Mouse (Mus musculus): ENCODE results near the gene Ifi27l2b.
"Not testable (repeated sequence)": the region's sequence is repeated elsewhere in the genome, so short reads cannot be mapped to it uniquely, and the experiment has no call there.

The Ifi27l2b gene

DNA sequence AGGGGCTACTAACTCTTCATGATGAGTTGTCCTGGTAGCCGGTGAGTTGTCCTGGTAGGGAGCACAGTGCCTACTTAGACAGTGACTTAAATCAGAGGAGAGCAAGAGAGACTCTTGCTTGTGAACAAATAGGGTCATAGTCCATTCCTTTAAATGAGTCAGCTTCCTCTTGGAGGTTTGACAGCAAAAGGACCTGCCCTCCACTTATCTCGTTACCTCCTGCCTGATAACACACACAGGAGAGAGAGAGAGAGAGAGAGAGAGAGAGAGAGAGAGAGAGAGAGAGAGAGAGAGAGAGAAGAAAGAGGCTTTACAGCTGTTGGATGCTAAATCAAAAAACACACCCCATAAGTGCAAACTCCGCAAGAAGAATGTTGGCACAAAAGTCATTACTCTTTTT, at the start of gene Ifi27l2b:
Gene Ifi27l2b (minus strand): TSS at position 84 of the 400 bp plus-strand sequence.
- no peak for DNase-seq (ENCODE audit: low spot score)

DNA sequence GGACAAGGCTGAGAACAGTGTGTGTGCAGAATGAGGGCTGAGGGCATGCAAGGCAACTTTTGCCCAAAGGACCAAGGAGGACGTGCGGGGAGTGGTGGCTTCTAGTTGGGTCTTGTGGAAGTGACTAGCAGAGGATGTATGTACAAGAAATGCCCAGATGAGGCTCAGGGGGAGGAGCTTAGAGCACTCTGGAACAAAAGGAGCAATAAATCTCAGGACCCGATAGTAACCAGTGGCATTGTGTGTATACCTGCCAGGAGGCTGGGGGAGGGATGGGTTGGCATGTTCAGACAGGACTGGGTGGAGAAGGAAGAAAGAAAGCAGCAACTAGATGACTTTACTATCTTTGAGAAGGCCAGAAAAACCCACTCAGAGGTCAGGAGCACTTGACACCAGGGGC, 47.4 kb upstream of the Ifi27l2b start:
- no peak for DNase-seq (ENCODE audit: low spot score)

DNA sequence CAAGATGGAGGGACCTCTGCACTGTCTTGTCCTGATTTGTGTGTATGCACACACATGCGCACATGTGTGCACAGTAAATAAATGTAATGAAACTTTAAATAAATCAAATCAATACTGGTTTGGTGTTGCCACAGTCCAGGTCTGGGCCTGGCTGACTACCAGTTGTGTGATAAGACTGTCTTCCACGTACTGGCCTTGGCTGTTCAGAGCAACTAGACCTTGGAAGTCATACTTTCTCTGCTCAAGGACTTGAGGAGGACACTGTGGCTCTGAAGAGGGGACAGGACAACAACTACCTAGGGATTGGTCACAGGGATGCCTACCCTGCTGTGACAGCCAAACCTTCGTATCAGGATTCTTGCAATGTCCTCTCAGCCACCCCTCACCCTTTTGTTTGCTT, 46.3 kb upstream of the Ifi27l2b start:
- no peak for DNase-seq (ENCODE audit: low spot score)

DNA sequence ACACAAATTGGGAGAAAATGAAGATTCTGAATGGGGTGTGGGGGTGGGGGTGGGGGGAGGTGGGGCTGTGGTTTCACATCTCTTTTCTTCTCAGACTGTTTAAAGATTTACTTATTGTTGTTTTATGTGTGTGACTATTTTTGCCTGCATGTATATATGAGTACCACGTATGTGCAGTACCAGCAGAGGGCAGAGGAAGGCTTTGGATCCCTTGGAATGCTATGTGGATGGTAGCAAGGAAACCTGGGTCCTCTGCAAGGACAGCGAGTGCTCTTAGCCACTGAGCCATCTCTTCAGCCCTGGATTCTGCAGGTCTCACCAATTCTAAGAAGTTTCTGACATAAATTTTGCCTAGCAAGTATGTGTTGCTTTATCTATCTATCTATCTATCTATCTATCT, 42.2 kb upstream of the Ifi27l2b start:
- no peak for DNase-seq (ENCODE audit: low spot score)

DNA sequence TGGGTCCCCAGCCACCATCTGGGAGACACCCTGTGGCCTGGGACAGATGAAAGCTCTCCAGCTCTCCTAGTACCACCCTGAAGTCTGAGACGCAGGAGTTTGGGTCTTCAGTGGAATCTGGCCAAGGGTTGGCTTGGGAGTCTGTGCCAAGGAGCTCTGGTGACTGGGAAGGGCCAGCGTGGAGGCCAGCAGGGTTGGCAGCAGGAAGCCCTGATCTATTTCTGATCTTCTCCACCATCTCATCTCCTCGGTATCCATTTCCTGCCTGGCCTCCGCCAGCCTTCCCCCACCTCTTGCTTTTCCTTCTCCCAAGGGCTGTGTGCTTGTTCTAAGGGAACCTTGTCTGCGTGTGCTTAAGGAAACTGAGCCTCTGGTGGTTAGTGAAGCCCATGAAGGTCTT, 41.7 kb upstream of the Ifi27l2b start:
- DNase-seq (ENCODE audit: low spot score), result no peak

DNA sequence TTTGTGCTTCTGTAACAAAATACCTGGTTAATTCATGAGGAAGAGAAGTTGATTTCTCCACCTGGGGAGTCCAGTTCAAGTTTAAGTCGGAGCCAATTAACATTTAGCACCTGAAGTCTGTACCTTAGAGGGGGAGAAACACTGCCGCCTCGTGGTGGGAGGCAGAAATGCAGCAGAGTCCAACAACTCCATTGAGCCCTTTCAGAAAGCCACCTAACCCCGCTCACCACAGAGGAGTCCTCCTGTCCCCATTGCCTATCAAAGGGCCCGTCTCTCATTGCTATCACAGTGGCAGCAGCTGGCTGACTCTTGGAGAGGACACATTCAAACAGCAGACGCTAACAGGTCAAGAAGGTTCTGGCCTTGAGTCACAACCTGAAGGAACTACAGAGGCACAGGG, 37.5 kb upstream of the Ifi27l2b start:
- DNase-seq (ENCODE audit: low spot score), result peak; percentile 49

DNA sequence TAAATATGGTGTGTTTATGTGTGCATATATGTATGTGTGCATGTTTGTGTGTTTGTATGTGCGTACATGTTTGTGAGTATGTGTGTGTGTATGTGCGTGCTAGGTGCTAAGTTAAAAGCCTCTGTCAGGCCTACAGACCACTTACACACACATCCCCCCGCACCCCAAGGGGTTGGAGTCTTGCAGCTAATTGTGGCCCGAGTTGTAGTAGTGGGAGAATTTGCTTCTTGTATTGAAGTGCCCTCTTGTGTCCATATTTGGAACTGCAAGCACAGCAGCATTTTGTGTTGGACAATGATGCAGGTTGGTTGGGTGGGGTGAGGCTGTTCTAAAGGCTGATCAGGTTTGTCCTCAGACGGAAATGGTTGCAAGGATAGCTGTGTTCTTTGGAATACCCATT, 35.7 kb upstream of the Ifi27l2b start:
- DNase-seq (ENCODE audit: low spot score), result peak; percentile 85

DNA sequence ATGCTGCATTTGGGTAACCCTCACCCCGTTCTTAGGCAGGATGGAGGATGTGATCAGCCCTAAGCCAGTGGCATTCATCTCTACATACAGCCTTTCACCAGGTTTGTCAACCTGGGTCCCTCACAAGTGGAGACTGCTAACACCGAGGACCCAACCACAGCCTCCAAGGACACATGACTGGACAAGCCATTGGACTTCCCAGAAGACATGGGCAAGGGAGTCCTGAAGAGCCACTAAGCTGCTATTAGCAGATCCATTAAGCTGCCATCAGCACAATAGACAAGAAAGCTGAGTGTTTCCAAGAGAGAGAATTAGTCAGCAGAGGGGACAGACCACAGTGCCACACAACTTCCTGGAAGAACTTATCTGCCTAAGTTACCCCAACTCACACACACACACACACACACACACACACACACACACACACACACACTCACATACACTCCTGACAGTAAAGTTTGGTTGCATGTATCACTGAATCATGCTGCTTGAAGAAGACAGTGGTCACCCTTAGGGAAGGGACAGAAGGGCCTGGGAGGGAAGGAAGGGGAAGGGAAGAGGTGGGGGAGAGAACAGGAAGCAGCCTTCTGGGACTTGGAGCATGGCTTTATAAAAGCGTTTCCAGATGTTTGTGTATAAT, 34.2 kb upstream of the Ifi27l2b start:
- DNase-seq (ENCODE audit: low spot score), result no peak

DNA sequence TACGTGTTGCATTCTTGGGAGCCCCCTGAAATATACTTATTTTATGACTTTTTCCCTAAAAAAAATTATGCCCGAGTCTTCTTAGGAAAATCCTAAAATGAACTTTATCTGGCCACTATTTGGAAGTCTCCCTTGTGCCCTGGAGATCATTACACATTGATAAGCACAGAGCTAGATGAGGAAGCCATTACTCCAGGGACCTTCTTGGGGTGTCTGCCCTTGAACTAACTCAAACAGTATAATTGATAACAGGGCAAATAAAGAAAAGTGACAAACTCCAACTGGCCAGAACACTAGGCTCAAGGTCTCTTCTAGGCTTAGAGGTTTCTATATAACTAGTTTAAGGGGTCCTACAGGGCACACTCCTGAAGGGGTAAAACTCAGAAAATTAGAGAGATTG, 30.7 kb upstream of the Ifi27l2b start:
- DNase-seq (ENCODE audit: low spot score), result no peak

DNA sequence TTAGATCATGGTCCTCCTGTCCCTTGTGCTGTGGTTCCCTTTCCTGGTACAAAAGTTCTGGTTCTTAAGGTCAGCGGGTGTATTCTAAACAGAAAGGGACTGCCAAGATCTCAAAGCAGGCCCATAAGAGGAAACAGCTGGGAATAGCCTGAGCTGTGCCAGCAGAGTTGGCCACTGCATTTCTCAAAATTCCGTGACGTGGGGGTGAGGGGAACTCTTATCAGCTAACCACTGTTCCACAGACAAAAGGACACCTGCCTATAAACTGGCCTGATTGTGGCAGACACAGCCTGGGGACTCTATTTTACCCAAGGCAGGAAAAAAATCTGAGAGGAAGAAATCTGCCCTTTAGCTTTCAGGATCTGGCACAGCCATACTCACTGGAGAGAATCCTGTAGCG, 30.3 kb upstream of the Ifi27l2b start:
- no peak for DNase-seq (ENCODE audit: low spot score)

DNA sequence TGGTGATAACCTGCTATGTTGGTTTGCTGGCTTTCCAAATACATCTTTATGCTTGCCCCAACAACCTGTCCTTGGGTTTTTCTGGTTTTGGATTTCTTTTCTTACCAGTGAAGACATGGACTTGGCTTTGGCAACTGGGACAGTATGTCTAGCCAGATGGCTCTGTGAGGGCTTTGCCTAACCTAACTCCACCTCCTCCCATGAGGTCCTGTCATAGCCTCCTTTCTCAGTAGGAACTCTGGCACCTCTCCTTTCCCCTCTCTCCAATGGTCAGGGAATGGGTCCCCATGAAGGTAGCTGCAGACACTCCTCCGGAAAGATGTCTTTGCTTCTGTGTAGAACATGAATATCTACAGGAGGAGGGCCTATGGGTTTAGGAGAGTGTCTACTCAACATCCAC, 29.7 kb upstream of the Ifi27l2b start:
- DNase-seq (ENCODE audit: low spot score), result no peak

DNA sequence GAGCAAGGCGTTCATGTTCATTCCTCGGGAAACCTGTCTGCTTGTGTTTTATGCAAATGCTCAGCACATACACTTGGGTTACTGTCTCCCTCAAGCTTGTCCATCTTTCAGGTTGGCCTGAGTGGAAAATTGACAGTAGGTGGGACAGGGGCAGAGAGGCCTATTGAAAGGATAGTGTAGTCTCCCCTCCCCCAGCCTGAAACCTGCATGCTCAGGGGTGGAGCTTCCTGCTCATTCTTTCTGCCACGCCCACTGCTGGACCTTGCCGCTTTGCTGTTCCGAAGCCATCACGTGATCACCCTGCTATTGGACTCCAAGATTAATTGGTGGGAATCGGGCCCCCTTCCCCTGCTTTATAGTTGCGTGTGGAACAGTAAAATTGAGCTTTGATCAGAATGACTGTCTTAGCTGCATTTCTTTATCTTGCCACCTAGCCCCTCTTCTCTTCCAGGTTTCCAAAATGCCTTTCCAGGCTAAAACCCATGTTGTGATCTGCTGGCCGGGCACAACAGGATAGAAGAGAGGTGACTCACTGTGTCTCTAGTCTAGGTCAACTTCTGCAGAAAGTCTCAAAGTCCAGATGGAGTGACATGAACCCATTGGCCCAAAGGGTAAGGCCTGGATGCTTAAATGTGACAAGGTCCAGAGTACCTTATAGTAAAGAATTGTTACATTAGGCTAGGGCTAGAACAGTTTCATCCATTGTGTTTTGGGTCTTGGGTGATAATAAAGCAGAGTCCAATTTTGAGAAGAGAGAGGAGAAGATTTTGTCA, 27.4 kb upstream of the Ifi27l2b start:
- DNase-seq (ENCODE audit: low spot score), result not testable (repeated sequence)

DNA sequence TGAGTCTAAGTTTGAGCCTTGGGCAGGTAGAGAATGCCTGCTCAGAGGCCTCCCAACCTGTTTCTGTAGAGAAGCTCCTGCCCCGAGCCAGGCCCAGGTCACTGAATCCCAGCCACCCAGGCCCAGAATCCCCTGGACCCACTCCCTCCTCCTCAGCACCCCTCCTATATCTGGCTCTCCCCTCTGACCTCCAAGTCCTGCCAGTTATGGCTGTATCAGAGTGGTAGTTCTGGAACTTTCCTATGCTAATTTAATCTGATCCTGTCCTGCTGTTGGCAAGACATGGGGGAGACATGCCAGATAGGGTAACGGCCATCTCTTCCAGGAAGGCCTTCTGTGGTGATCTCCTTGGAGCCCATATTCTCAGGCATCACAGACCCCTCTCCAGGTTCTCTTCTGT, 25.8 kb upstream of the Ifi27l2b start:
- no peak for DNase-seq (ENCODE audit: low spot score)

DNA sequence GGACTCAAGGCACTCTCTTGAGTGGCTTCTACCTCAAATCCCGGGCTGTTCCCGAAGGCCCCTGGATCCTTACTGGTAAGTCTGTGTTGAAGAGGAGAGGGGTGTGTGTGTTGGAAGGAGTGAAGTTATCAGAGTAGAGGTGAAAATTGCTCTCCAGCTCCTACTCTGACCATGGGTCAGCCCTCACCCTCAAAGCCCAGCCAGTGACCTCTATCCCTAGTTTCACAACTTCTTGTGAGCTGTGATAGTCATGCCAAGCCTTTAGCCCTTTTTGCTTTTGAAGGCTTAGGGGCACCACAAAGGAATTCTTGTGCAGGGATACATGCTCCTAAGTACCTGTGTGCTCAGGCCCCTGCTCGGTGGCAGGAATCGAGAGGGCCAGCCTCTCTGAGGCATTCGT, 24.6 kb upstream of the Ifi27l2b start:
- no peak for DNase-seq (ENCODE audit: low spot score)

DNA sequence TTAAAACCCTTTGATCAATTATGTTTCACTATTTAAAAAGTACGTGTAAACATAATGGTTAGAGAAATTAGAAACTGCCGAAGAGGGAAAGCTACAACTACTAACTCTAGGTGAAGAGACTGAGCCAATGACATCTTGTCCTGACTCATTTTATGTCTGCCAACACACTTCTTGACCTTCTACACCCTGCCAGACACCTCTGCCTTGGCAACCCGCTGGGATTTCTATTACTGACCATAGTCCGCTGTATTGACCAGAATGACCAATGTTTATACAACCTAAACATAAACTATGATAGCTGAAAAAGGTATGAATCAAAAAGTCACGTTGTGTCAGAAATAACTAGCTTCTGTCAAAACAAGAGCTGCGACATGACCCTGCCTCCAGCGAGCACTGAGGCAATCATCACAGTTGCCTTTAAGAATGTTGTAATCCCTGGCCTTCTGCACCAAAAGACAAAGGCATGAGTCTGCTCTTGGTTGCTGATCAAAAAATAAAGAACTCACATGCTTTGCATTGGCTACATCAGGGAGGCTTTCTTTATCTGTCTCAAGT, 20.5 kb upstream of the Ifi27l2b start:
- DNase-seq (ENCODE audit: low spot score), result no peak

DNA sequence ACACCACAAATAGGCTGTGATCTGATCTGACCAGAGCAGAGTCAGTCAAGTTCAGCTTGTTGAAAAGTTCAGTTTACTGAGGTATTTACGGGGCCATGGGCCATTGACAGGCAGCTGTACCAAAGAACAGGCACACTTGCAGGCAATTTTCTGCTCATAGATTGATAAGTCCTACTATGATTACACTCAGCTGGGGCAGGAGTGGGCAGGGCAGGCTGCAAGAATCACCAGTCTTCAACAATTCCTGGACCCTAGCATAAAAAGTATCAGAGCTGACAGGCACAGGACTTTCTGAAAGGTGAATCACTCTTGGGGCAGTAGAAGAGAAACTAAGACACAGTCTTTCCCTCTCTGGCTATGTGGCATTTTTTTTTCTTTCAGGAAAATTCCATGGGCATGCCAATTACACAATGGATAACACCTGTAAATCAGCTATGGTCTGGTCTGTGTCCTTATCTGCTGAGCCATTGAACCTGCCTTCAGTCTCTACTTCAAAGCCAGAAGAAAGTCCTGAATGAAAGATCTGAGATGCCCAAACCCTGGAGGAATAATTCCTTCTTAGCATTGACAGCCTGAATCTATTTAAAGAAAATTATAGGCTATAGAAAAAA, 19.9 kb upstream of the Ifi27l2b start:
- no peak for DNase-seq (ENCODE audit: low spot score)

DNA sequence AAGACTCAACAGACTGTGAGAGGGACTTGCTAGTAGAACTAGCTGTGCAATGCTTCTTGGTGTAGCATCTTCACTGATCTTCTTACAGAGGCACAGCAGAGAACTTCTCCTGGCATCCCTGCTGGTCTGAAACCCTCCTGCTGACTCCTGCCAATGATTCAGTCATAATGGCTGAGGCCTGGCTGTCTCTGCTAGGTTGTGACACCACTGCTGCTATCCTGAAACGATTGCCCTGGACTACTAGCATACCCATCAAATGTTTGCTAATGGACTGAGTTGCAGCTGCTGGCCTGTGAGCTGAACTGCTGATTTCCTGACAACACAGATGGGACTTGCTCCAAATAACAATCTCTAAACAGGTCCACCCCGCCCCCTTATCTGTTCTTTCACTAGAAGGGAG, 17.5 kb upstream of the Ifi27l2b start:
- DNase-seq (ENCODE audit: low spot score), result no peak

DNA sequence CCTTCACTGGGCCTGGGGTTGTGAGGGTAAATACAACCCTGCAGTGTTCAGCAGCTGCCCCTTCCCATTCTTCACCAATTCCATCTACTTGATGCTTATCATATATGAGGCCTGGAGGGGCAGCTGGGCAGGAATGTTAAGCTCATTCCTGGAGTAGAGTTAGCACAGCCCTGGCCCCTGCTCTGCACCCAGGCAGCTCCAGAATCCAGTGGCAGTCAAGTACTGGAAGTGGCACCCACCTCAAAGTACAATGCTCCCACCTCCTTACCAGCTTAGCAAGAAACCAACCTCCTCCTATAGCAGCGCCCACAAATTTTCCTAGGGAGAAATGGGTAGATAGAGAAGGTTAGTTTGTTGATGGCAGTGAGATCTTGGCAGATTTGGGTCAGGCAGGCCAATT, 296 bp downstream of the Ifi27l2b start:
- DNase-seq (ENCODE audit: low spot score), result not testable (repeated sequence)

DNA sequence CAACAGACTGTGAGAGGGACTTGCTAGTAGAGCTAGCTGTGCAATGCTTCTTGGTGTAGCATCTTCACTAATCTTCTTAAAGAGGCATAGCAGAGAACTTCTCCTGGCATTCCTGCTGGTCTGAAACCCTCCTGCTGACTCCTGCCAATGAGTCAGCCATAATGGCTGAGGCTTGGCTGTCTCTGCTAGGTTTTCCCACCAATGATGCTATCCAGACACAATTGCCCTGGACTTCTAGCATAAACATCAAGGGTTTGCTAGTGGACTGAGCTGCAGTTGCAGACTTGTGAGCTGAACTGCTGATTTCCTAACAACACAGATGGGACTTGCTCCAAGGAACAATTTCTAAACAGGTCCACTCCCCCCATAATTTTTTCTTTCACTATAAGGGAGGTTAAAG, 3.7 kb downstream of the Ifi27l2b start:
- DNase-seq (ENCODE audit: low spot score), result no peak

DNA sequence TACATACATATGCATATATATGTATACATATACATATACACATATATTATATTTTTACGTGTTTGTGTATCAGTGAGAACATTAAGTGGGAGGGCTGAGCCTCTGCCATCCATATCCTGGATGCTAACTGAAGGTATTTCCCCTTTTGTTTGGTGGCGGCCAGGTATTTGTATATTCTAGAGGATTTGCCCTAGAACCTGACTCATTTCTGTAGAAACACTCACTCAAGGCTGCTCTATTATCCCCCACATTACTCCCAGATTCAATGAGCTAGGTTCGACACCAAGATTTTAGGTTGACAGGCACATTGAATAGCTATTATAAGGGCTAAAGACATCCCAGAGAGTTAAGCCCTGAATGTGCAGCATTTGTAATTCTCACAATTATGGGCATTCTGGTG, 12.0 kb downstream of the Ifi27l2b start:
- DNase-seq (ENCODE audit: low spot score), result no peak

DNA sequence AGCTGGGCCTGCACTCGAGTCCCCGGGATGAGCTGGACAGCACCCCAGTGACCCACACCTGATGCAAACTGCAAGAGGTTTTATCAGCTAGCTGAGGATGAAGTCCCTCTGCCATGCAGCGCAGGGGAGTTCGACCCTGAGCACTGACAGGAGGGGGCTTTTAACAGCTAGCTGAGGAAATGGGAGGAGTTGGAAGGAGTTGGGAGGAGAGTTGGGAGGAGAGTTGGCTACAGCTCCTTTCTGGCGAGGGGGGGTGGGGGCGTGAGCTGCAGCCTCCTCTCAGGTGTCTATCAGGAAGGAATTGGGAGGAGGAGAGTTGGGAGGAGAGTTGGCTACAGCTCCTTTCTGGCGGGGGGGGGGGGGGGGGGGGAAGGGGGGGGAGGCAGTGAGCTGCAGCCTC, 12.8 kb downstream of the Ifi27l2b start:
- DNase-seq (ENCODE audit: low spot score), result not testable (repeated sequence)

DNA sequence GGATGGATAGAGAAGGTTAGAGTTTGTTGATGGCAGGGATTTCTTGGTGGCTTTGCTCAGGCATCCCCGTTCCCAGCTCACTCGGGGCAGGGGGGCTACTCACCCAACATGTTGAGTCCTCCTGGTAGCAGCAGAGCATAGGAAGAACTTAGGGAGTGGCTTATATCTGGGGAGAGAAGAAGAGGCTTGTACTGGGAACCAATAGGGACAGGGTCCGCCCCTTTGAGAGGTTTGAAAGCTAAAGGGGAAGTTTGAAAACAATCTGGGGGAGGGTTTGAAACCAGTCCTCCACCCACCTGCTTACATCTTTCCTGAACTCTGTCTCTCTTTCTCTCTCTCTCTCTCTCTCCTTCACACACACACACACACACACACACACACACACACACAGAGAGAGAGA, 13.5 kb downstream of the Ifi27l2b start, which contains the start of gene Ifi27l2a:
Gene Ifi27l2a (minus strand): TSS at position 157 of the 400 bp plus-strand sequence.
- no peak for DNase-seq (ENCODE audit: low spot score)

DNA sequence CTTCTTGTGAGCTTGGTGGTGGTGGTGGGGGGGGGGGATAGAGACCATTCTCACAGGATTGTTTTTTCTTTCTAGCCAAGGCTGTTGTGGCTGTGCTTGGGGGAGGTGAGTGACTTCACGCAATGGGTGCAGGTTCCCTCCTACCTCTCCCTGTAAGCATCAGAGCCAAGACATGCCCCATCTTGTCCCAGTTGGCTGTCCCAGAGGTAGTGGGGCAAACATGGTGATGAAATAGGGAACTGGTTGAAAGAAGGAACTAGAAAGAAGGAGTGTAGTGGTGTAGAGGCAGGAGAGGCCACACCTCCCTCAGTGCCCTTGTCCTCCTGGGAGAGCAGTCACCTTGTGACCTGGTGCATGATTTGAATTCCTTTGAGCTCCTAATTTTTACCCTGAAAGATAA, 19.4 kb downstream of the Ifi27l2b start:
- DNase-seq (ENCODE audit: low spot score), result no peak
